Mouse (Mus musculus) ovary, postnatal 36 days (tissue): Measurements from ENCODE around the gene Slc22a20.

ENCODE experiments used
- DNase-seq: peaks from one replicate; pipeline ENCODE4 v3.0.0; 2022; ENCODE audit warnings: low spot score, mixed read lengths

The Slc22a20 gene

GRCm38 (mm10) chr19:5952071-5952691, 33.8 kb downstream of the Slc22a20 start:
- DNase-seq: no peak

- no peak for DNase-seq
Measured at GRCm38 (mm10) chr19:5951631-5952030, 34.3 kb downstream of the Slc22a20 start.

DNA sequence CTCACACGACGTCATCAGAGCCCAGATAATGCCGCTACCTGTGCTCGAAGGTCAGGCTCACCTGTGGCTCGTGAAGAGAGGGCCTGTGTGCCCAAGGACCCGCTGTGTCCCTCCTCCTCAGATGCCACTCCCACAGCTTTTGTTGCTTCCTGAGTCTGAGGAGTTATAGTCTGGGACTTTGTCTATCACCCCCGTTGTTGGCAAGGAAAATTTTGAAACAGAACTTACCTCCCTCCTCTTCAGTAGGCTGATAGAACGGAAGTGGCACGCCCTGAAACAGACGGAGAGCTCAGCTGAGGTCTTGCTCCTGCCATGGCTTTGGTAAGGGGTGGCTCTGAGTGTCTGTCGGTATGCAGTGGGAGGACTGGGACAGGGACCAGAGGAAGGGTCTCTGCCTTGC, 35.7 kb downstream of the Slc22a20 start:
- DNase-seq: no peak

GRCm38 (mm10) chr19:5945891-5946290, 40.1 kb downstream of the Slc22a20 start:
- DNase-seq: no peak

DNA sequence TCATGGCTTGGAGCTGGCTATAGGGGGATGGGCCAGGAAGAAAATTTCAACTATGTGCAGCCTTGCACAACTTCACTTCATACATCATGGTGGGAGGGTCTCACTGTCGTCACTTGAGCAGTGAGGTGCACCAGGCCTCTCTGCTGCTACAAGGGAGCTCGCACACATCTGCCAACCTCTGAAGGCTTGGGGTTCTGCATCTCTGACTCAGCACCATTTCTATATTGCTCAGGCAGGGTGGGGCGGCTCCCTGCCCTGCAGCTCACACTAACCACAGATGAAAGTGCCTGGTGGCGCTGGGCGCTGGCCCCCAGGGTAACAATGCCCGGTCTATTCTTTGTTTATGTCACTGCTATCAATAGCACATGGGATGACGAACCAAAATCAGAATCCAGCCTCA, 40.9 kb downstream of the Slc22a20 start:
- DNase-seq: no peak

DNA sequence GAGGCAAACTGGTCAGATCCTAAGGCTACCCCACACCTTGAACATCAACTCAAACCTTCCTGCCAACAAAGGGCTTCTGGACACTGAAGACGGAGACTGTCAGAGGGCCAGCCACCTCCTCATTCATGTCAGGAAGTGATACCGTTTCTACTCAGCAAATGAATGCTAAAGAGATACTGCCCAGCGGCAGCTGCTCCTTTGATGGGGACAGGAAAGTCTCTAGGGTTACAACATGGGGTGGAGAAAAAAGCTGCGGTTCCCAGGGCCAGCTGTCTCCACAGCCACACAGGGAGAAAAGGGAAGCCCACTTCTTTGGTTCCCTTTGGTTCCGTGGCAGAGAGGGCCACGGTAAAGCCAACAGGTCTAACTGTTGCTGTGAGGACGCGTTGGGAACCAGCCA, 41.8 kb downstream of the Slc22a20 start:
- no peak for DNase-seq

GRCm38 (mm10) chr19:5943404-5943803, 42.5 kb downstream of the Slc22a20 start:
- DNase-seq: no peak

- DNase-seq: no peak
Measured at GRCm38 (mm10) chr19:5942581-5942980, 43.4 kb downstream of the Slc22a20 start.

- DNase-seq: no peak
Measured at GRCm38 (mm10) chr19:5940656-5941055, 45.3 kb downstream of the Slc22a20 start.

DNA sequence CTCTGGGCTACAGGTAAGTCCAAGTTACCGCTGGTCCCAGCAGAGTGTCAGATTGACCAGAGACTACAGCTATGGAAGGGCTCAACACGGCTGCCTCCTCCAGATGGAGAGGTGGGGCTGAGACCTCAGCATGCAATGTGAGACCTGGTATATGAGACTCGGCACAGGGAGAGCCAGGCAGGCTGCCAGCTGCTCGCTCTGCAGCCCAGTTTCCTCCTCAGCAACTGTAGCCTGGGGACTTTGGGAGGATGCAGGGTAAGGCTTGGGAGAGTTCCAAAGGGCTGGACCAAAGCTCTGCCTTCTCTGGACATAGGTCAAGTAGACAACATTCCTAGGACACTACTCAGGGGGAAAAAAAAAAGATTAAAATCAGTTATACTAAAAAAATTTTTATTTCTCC, 45.8 kb downstream of the Slc22a20 start:
- DNase-seq: peak; percentile 66

GRCm38 (mm10) chr19:5939715-5940114, 46.2 kb downstream of the Slc22a20 start:
- DNase-seq: no peak

- no peak for DNase-seq
Measured at GRCm38 (mm10) chr19:5938516-5938915, 47.4 kb downstream of the Slc22a20 start.

GRCm38 (mm10) chr19:5937836-5938406, 48.0 kb downstream of the Slc22a20 start:
- DNase-seq: no peak

GRCm38 (mm10) chr19:5937095-5937835, 48.7 kb downstream of the Slc22a20 start:
- DNase-seq: no peak

- no peak for DNase-seq
Measured at GRCm38 (mm10) chr19:5935691-5936090, 50.3 kb downstream of the Slc22a20 start.

DNA sequence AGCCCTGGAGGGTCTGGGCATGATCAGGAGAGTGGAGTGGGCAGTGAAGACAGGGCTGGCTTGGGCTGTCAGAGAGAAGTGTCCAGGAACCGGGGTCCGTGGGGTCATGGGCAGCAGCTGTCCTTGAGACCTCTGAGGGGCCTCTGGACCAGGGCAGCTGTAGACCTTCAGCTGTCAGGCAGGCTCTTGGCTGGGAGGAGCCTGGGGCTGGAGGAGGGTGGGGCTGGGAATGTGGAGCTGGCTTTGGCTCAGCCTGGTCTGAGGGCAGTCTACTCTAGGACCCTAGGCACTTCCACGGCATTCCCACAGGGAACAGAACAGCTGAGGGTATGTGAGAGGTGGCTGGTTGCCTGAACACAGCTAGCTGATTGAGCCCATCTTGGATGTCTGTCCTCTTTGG, 50.7 kb downstream of the Slc22a20 start:
- peak; percentile 46 for DNase-seq

DNA sequence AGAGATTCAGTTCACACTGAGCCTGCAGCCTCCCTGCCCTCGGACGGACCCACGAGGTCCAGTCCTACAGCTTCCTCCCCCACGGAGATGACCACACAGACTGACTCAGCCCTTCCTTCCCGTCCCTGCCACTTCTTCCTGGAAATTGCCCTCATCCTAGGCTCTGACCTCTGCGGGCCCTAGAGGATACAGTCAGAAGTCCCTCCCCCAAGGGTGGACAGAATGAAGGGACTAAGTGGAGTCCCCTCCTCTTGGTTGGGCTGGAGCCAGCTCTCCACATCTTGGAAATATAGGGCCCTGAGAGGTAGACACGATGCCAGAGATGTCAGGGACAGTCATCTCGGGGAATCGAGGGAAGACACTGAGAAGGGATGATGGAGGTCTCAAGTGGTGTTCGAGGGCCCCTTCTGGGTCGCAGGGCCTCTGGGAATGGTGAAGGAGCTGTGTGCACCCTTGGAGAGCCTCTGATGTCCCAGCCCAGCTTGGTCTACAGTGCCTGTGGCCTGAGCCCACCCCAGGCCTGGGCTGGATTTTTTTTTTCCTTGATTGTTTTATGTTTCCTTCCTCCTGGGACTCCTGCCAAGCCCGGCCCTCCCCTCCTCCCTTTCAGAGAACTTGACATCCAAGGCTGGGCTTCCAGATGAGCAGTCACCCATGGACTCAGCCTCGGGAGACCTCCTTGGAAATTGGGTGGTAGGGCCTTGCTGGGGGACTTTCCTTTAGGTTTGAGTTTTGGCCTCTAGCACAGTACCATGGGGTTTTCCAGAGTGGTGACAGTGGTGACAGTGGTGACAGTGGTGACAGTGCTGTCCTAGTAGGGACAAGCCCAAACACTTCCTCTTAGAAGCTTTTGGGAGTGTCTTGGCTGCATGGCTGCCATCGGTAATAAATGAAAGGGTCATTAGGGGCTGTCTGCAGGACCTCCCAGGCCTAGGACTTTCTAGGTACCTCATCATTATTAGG, 56.0 kb downstream of the Slc22a20 start:
- peak; percentile 58 for DNase-seq

DNA sequence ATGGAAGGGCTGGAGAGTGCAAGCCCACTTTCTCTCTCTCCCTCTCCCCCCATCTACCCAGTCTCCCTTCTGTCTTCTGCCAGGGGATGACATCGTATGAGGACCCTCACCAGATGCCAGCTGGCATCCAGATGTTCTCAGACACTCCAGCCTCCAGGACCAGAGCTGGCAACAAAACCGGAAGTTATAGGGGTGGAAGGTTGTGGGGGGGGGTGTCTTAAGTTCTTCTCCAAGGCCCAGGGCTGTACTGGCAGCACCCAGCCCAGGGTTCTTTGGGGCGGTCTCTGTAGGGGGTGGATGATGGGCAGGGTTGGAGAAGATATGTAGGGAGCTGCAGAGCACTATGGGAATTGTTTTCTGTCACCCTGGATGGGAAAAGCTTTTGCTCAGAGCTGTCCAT, 57.4 kb downstream of the Slc22a20 start:
- DNase-seq: no peak

DNA sequence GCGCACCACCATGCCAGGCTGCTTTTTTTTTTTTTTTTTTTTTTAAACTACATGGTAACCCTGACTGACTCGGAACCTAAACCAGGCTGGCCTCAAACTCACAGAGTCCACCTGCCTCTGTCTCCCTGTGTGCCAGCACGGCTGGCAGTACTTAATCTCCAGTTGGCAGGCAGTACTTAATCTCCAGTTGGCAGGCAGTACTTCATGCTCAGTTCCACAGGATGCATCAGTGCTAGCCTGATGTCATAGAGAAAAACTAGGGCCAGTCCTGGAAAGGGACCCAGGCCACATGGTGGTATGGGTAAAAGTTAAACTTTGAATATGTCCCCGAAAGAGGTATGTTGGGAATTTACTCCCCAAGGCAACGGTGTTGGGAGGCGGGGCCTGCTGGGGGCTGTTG, 57.8 kb downstream of the Slc22a20 start:
- DNase-seq: no peak

GRCm38 (mm10) chr19:5927532-5927931, 58.4 kb downstream of the Slc22a20 start:
- no peak for DNase-seq

GRCm38 (mm10) chr19:5927026-5927425, 58.9 kb downstream of the Slc22a20 start:
- no peak for DNase-seq

GRCm38 (mm10) chr19:5925311-5925855, 60.6 kb downstream of the Slc22a20 start:
- no peak for DNase-seq
